In the genomic region with DNA sequence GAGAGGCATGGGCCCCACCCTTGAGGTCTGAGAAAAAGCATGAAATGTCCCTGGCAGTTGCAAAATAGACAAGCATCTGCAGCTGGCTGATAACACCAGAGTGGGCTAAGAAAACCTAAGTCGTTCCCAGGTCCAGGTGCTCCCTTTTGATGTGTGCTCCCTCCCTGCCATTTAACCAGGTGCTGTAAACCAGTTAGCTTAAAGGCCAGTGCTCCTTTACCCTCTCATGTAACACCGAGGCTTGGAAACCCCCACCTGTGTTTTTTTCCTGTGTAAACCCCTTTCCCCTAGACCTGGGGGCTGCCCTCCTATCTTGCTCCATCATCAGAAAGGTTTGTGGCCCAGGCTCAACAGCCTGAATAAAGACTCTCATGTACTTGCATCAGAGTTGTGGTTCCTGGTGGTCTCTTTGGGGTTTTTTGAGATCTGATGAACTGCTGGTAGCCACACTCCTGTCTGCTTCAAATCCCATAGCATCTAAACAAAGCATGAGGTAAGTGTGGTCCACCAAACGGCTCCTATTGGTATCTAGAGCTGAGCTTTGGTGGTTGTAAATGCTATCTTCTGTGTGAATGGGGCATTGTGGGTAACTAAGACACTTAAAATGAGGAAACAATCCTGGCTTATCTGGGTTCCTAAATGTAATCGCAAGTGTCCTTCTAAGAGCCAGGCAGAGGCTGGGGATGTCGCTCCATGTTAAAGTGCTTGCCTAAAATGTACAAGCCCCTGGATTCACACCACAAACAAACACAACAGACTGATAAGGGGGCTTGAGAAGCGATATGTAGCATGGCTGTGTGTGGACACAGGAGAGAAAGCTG, we compare ENCODE assay signal across 18 mouse cellular contexts. TPM values are rescaled to one million over a fixed set of nuclear protein-coding genes. Genes with fewer than 3 reads are reported as not detected.
DNase-seq lines count a peak whose midpoint lies in the region; ATAC-seq and TF ChIP-seq lines count a peak whose summit lies in the region.
"Had no signal": no experiment of that assay in that cellular context is flagged by ENCODE, and none has a peak within 500 bp of the region (broad histone marks: within the 10 kb centered on the region; RNA-seq: fewer than 3 reads in every experiment).

No protein-coding gene starts in this region.

- H3K27ac ChIP-seq in MEL (ENCODE audit: control insufficient read depth, low read depth, low read length), result peak overlapping the region; percentile 67
- no peak overlapping the region for H3K27ac ChIP-seq in neural tube, embryonic 15.5 days (replicated peaks)
- H3K27ac ChIP-seq: hindbrain, embryonic 15.5 days; neural tube, embryonic 13.5 days; stomach, embryonic 15.5 days had no signal

- no peaks in the 10 kb centered on the region for H3K9me3 ChIP-seq in MEL (replicated peaks; ENCODE audit: insufficient read depth, low read length)
- H3K9me3 ChIP-seq in neural tube, embryonic 15.5 days (replicated peaks), result no peaks in the 10 kb centered on the region
- H3K9me3 ChIP-seq: hindbrain, embryonic 15.5 days; neural tube, embryonic 13.5 days; stomach, embryonic 15.5 days had no signal

- peaks cover 0 to 17% of the 10 kb centered on the region in 2 experiments; a peak in 2 of 4 replicates for H3K36me3 ChIP-seq in MEL (ENCODE audit: control insufficient read depth in 1 of 2, insufficient read depth in 2 of 2, low read length in 2 of 2)
- H3K36me3 ChIP-seq in neural tube, embryonic 15.5 days, result no peaks in the 10 kb centered on the region
- H3K36me3 ChIP-seq: hindbrain, embryonic 15.5 days; neural tube, embryonic 13.5 days; stomach, embryonic 15.5 days had no signal

- no peak for TF ChIP-seq POLR2A in MEL (IDR thresholded peaks at IDR 0.05; ENCODE audit: control insufficient read depth in 1 of 2, insufficient read depth in 1 of 2, low read depth in 1 of 2, low read length in 2 of 2, poor library complexity in 1 of 2)
- no peak for TF ChIP-seq POLR2A in lung, adult 2 months (IDR thresholded peaks at IDR 0.05; ENCODE audit: borderline replicate concordance, extremely low read depth, low read depth, low read length)

- H3K4me1 ChIP-seq in MEL (ENCODE audit: control insufficient read depth in 1 of 2, insufficient read depth in 2 of 2, low read length in 2 of 2), result peaks cover 13 to 35% of the 10 kb centered on the region in 2 experiments
- H3K4me1 ChIP-seq in neural tube, embryonic 15.5 days, result no peaks in the 10 kb centered on the region
- no peaks in the 10 kb centered on the region for H3K4me1 ChIP-seq in lung, adult 2 months (ENCODE audit: control insufficient read depth, insufficient read depth, low read length)
- H3K4me1 ChIP-seq: stomach, embryonic 15.5 days had no signal

- peak; percentile 63 for ATAC-seq in megakaryocyte-erythroid progenitor cell, adult 5-6 weeks (replicated peaks; ENCODE audit: low FRiP score, low TSS enrichment, poor library complexity, severe bottlenecking)
- ATAC-seq in neural tube, embryonic 15.5 days (ENCODE audit: low FRiP score), result no peak
- ATAC-seq: Patski had no signal

- WGBS in neural tube, embryonic 15.5 days, result 78% methylated on average over 6 of the region's 6 CpGs
- WGBS in lung, adult 2 months, result 63% methylated on average over 6 of the region's 6 CpGs

- H3K79me2 ChIP-seq in MEL (ENCODE audit: control insufficient read depth, insufficient read depth, low read length, poor library complexity), result no peaks in the 10 kb centered on the region

- no peak overlapping the region for H3K4me3 ChIP-seq in MEL (ENCODE audit: control insufficient read depth in 1 of 2, insufficient read depth in 1 of 2, low read depth in 2 of 2, low read length in 2 of 2)
- no peak overlapping the region for H3K4me3 ChIP-seq in neural tube, embryonic 15.5 days (replicated peaks)
- H3K4me3 ChIP-seq in lung, adult 2 months (replicated peaks; ENCODE audit: extremely low read depth, low read depth, low read length), result no peak overlapping the region
- H3K4me3 ChIP-seq: erythroblast, embryonic 14.5 days; hindbrain, embryonic 15.5 days; neural tube, embryonic 13.5 days; stomach, embryonic 15.5 days had no signal

- DNase-seq in 416B (ENCODE audit: low read depth), result peak; percentile 61
- DNase-seq in MEL (ENCODE audit: low read depth, low spot score), result peak; percentile 83
- peak; percentile 56 for DNase-seq in liver
- no peak for DNase-seq in layer of hippocampus, adult 18-20 months (ENCODE audit: low spot score in 2 of 2)
- DNase-seq in lung, adult 2 months, result no peak
- no peak for DNase-seq in spleen, adult 12 weeks (ENCODE audit: low spot score)
- DNase-seq: cerebellum, adult 8-10 months; kidney, adult 9 months had no signal

- no peak for TF ChIP-seq RAD21 in MEL (IDR thresholded peaks at IDR 0.05; ENCODE audit: low read depth, low read length)

- no peak overlapping the region for H3K9ac ChIP-seq in MEL (ENCODE audit: control insufficient read depth, low read depth, low read length, poor library complexity, severe bottlenecking)
- no peak overlapping the region for H3K9ac ChIP-seq in neural tube, embryonic 15.5 days (replicated peaks)
- H3K9ac ChIP-seq: hindbrain, embryonic 15.5 days; neural tube, embryonic 13.5 days; stomach, embryonic 15.5 days had no signal

- peak; percentile 61 to 62 for TF ChIP-seq EP300 in MEL (IDR thresholded peaks at IDR 0.05; ENCODE audit: low read depth in 1 of 2, low read length in 2 of 2)

- no peak for TF ChIP-seq CTCF in MEL (IDR thresholded peaks at IDR 0.05 in 2 of 3, conservative IDR thresholded peaks at IDR 0.05 in 1 of 3; ENCODE audit: control insufficient read depth in 1 of 3, insufficient read depth in 1 of 3, low read depth in 2 of 3, low read length in 3 of 3, poor library complexity in 1 of 3, severe bottlenecking in 1 of 3)
- TF ChIP-seq CTCF in lung, adult 2 months (IDR thresholded peaks at IDR 0.05; ENCODE audit: insufficient read depth, low read length), result no peak

- no peak overlapping the region for H3K4me2 ChIP-seq in neural tube, embryonic 15.5 days
- H3K4me2 ChIP-seq: hindbrain, embryonic 15.5 days; neural tube, embryonic 13.5 days; stomach, embryonic 15.5 days had no signal

- H3K27me3 ChIP-seq in MEL (ENCODE audit: control insufficient read depth in 1 of 2, insufficient read depth in 2 of 2, low read length in 2 of 2), result no peaks in the 10 kb centered on the region; a peak in 1 of 4 replicates
- no peaks in the 10 kb centered on the region for H3K27me3 ChIP-seq in neural tube, embryonic 15.5 days (replicated peaks)
- H3K27me3 ChIP-seq: hindbrain, embryonic 15.5 days; neural tube, embryonic 13.5 days; Patski; stomach, embryonic 15.5 days had no signal

TF ChIP-seq in MEL, 35 proteins besides CTCF, POLR2A, EP300 and RAD21:
- peak; percentile 90 for TF ChIP-seq GATA1 (IDR thresholded peaks at IDR 0.05; ENCODE audit: low read depth, low read length)
- TF ChIP-seq HCFC1 (IDR thresholded peaks at IDR 0.05; ENCODE audit: low read depth, low read length), result no peak
- TF ChIP-seq TBP (IDR thresholded peaks at IDR 0.05; ENCODE audit: low read depth, low read length), result peak; percentile 90
- no peak for TF ChIP-seq KAT2A (conservative IDR thresholded peaks at IDR 0.05; ENCODE audit: low read depth, low read length)
- 0 out of 2 replicates have a peak, but pooled peaks have one; percentile 28 for TF ChIP-seq ETS1 (IDR thresholded peaks at IDR 0.05; ENCODE audit: low read depth, low read length)
- peak; percentile 84 for TF ChIP-seq RCOR1 (IDR thresholded peaks at IDR 0.05; ENCODE audit: low read depth, low read length)
- 0 out of 2 replicates have a peak, but pooled peaks have one; percentile 1 for TF ChIP-seq BHLHE40 (IDR thresholded peaks at IDR 0.05; ENCODE audit: borderline replicate concordance, low read depth, low read length)
- 0 out of 2 replicates have a peak, but pooled peaks have one; percentile 43 for TF ChIP-seq ZMIZ1 (IDR thresholded peaks at IDR 0.05; ENCODE audit: low read depth, low read length)
- TF ChIP-seq TCF12 (IDR thresholded peaks at IDR 0.05; ENCODE audit: low read depth, low read length), result peak; percentile 42
- peak; percentile 23; the same call in 1 of the 2 replicates for TF ChIP-seq SIN3A (IDR thresholded peaks at IDR 0.05; ENCODE audit: low read length)
- TF ChIP-seq ZNF384 (IDR thresholded peaks at IDR 0.05; ENCODE audit: low read depth, low read length), result no peak
- no peak for TF ChIP-seq MYC (IDR thresholded peaks at IDR 0.05; ENCODE audit: low read depth, low read length)

RNA-seq across cellular contexts. Expression of a gene that starts 20.8 kb away (rescaled TPM):
- not detected in 2 replicates for total RNA-seq in MEL (2012; rRNA removed)
- not detected for polyA plus RNA-seq in MEL (2012; ENCODE audit: insufficient read depth in 1 of 2, insufficient read length in 2 of 2, low read depth in 1 of 2, low replicate concordance in 2 of 2, missing spikeins in 1 of 2)
- total RNA-seq in megakaryocyte-erythroid progenitor cell, adult 5-6 weeks (2014; fragmentation: Nextera tagmentation), result 0.76 TPM in 1 of 2 replicates, not detected in the other
- total RNA-seq in megakaryocyte-erythroid progenitor cell, adult 5-6 weeks (2017), result not detected in 2 replicates
- 0.63 and 3.1 TPM in 2 replicates for polyA plus RNA-seq in neural tube, embryonic 15.5 days (2015; fragmentation: Nextera tagmentation; extraction: Ambion mirVana)
- under 1 TPM; 0.18 to 0.47 TPM for total RNA-seq in layer of hippocampus, adult 18-20 months (2021)
- 37.6 and 55.3 TPM in 2 replicates for polyA plus RNA-seq in lung, adult 2 months (2012; rRNA removed)
- total RNA-seq: adrenal gland, adult 18-20 months; midbrain, postnatal 0 days had no signal
- polyA plus RNA-seq: C2C12; erythroblast, embryonic 14.5 days; Patski had no signal

Comparison
In these comparisons a context has a peak if more than half of its experiments do, and no peak if none do; other contexts are left out.
1. DNase-seq: peak in 416B (single experiment), MEL (single experiment) and liver (single experiment); none in layer of hippocampus, adult 18-20 months (0 of 2), lung, adult 2 months (single experiment) and spleen, adult 12 weeks (single experiment).